Mouse (Mus musculus) hindbrain, postnatal 0 days (tissue): ENCODE data around the gene Ahdc1. TPM values are rescaled to one million over a fixed set of nuclear protein-coding genes. Genes with fewer than 3 reads are reported as not detected.

Source experiments
- ATAC-seq: fragments of 200-750 bp; cut with Nextera tagmentation; 2 replicates; pipeline ENCODE4 v1.8.0; 2017; ENCODE audit warnings: mild to moderate bottlenecking, moderate TSS enrichment, moderate library complexity
- DNase-seq: peaks from one replicate; pipeline ENCODE4 v3.0.0-alpha.2; 2015; ENCODE audit warnings: low spot score
- H3K27ac ChIP-seq: fragments of 300-500 bp; sonication (generic); 2 replicates; pipeline ENCODE4 v1.5.1; 2014; ENCODE audit warnings: mild to moderate bottlenecking
- H3K27me3 ChIP-seq: fragments of 300-500 bp; sonication (generic); 2 replicates; pipeline ENCODE4 v1.6.1; 2014; ENCODE audit warnings: low read length, mixed read lengths; ENCODE audit not compliant: insufficient read depth
- H3K36me3 ChIP-seq: fragments of 300-500 bp; sonication (generic); 2 replicates; pipeline ENCODE4 v1.6.1; 2014; ENCODE audit warnings: low read length, mixed read lengths; ENCODE audit not compliant: insufficient read depth
- H3K4me1 ChIP-seq: fragments of 300-500 bp; sonication (generic); 2 replicates; pipeline ENCODE4 v1.6.1; 2014; ENCODE audit warnings: antibody characterized with exemption, low read length, mixed read lengths; ENCODE audit not compliant: insufficient read depth
- H3K4me2 ChIP-seq: fragments of 300-500 bp; sonication (generic); 2 replicates; pipeline ENCODE4 v1.6.1; 2014; ENCODE audit warnings: low read depth, mild to moderate bottlenecking, low read length, moderate library complexity, mixed read lengths
- H3K4me3 ChIP-seq: fragments of 300-500 bp; sonication (generic); 2 replicates; pipeline ENCODE4 v1.5.1; 2014; ENCODE audit warnings: low read length
- H3K9ac ChIP-seq: fragments of 300-500 bp; sonication (generic); replicated peaks from 2 replicates; pipeline ENCODE4 v1.6.1; 2014; ENCODE audit warnings: mild to moderate bottlenecking, low read length, moderate library complexity, mixed read lengths
- H3K9me3 ChIP-seq: fragments of 300-500 bp; sonication (generic); 2 replicates; pipeline ENCODE4 v1.6.1; 2016; ENCODE audit warnings: low read length, mixed read lengths
- CTCF ChIP-seq: IDR thresholded peaks from 2 replicates; pipeline ENCODE4 v1.5.1; 2016; ENCODE audit warnings: antibody characterized with exemption, control low read depth, low read depth
- WGBS: fragments of 180-500 bp; shearing (Covaris S2); extraction: QIAGEN DNeasy Blood & Tissue Kit; methylation state at CpG from one replicate; pipeline ENCODE4 v1.1.7; 2014; 5-methylcytosine and 5-hydroxymethylcytosine counted together
- polyA plus RNA-seq: library from polyadenylated mRNA; unstranded; fragments of >200 nt; fragmentation: Nextera tagmentation; extraction: Ambion mirVana; gene quantifications from 2 replicates; pipeline ENCODE4 v1.2.1, GENCODE M21; 2015
- total RNA-seq: library from RNA; depleted of rRNA; stranded (reverse); fragments of >200 nt; gene quantifications from 2 replicates; pipeline ENCODE4 v1.2.3, GENCODE M21; 2014; rRNA removed

Gene Ahdc1
- total and polyA plus RNA-seq, 2 experiments from 2014 or later, result 10.8 to 106 TPM

DNA sequence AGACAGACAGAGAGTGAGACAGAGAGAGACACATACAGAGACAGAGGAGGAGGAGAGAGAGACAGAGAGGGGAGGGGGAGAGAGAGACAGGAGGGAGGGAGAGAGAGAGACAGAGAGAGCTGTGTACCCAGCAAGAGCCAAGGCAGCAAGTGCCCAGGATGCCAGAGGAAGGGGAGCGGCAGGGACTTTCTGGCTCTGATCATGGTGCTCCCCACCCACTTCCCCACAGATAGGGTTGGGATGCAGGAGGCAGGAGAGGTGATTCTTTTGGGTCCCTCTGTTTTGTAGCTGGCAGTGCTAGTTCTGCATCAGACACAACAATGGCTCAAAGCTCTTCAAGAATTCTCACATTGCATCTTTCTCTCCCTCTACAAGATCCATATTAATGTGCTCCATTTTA, 110.4 kb downstream of the Ahdc1 start:
- Histone ChIP-seq H3K4me1 (peaks cover 8% of the 10 kb centered on the region), H3K4me3 (no peak overlapping the region), H3K27me3 (no peaks in the 10 kb centered on the region), H3K9ac (no peak overlapping the region), H3K9me3 (0 out of 2 replicates have a peak, but pooled peaks cover 4% of the 10 kb centered on the region), H3K36me3 (no peaks in the 10 kb centered on the region), H3K27ac (no peak overlapping the region), H3K4me2 (no peak overlapping the region)
- DNase-seq, result no peak
- no peak for ATAC-seq
- WGBS, result 33% methylated on average over 1 of the region's 1 CpGs
- no peak for TF ChIP-seq CTCF

DNA sequence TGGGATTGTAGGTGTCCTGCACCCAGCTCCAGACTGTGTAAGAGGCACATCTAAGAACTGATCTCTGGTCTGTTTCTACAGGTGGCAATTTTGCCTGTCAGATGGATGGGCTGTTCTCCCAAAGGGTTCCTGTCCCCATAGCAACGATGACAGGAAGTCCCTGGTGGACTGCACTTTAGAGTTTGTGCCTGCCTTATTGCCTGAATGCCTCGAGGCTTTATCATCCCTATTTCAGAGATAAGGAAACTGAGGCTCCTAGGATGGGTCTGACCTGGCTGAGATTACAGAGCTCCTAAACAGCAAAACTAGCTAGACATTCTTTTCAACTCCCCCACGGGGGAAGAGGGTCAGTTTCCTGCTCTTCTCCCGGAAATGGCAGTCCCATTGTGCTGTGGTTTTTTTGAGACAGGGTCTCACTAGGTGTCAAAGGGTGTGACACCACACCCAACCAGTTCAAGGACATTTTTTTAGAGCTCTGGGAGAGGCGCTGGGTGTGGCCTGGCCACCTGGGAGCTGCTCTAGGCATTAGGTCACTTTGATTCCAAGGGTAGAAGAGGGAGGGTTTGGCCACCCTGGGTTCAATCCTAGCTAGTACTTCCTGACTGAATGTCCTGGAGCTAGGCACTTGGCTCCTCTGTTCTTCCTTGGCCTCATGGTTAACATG, 111.0 kb downstream of the Ahdc1 start:
- Histone ChIP-seq H3K9ac (no peak overlapping the region), H3K36me3 (no peaks in the 10 kb centered on the region), H3K4me2 (no peak overlapping the region), H3K4me1 (peaks cover 8% of the 10 kb centered on the region), H3K27me3 (no peaks in the 10 kb centered on the region), H3K27ac (no peak overlapping the region), H3K9me3 (0 out of 2 replicates have a peak, but pooled peaks cover 4% of the 10 kb centered on the region), H3K4me3 (no peak overlapping the region)
- no peak for TF ChIP-seq CTCF
- WGBS, result 43% methylated on average over 5 of the region's 5 CpGs
- no peak for ATAC-seq
- no peak for DNase-seq

GRCm38 (mm10) chr4:133127079-133127478, 116.0 kb downstream of the Ahdc1 start:
- no peak overlapping the region for H3K4me3 ChIP-seq
- H3K36me3 ChIP-seq, result no peaks in the 10 kb centered on the region
- ATAC-seq, result no peak
- H3K4me1 ChIP-seq, result peaks cover 17% of the 10 kb centered on the region
- DNase-seq, result no peak
- no peaks in the 10 kb centered on the region for H3K27me3 ChIP-seq
- H3K9me3 ChIP-seq, result 0 out of 2 replicates have a peak, but pooled peaks cover 4% of the 10 kb centered on the region
- no peak overlapping the region for H3K4me2 ChIP-seq
- no peak overlapping the region for H3K9ac ChIP-seq
- WGBS, result 87% methylated on average over 3 of the region's 3 CpGs
- TF ChIP-seq CTCF, result no peak
- H3K27ac ChIP-seq, result no peak overlapping the region

Other genes with a start within 250 kb of the Ahdc1 start
- gene Rpa2, start 242.9 kb upstream of the Ahdc1 start, total RNA-seq, result 30.9 and 31.9 TPM in 2 replicates
- gene Rpa2, start 242.9 kb upstream of the Ahdc1 start, polyA plus RNA-seq, result 37.5 and 42.4 TPM in 2 replicates
- gene Themis2, start 214.9 kb upstream of the Ahdc1 start, total RNA-seq, result 0.78 and 0.79 TPM in 2 replicates
- gene Themis2, start 214.9 kb upstream of the Ahdc1 start, polyA plus RNA-seq, result 0.28 and 0.35 TPM in 2 replicates
- gene Ppp1r8, start 168.1 kb upstream of the Ahdc1 start, total RNA-seq, result 47.3 and 55.8 TPM in 2 replicates
- 41.5 and 42.8 TPM in 2 replicates for gene Ppp1r8, start 168.1 kb upstream of the Ahdc1 start, polyA plus RNA-seq
- 107 TPM in 2 replicates for gene Stx12, start 126.8 kb upstream of the Ahdc1 start, total RNA-seq
- 136 and 137 TPM in 2 replicates for gene Stx12, start 126.8 kb upstream of the Ahdc1 start, polyA plus RNA-seq
- 17.3 and 18.4 TPM in 2 replicates for gene Fam76a, start 88.7 kb upstream of the Ahdc1 start, total RNA-seq
- gene Fam76a, start 88.7 kb upstream of the Ahdc1 start, polyA plus RNA-seq, result 28.3 and 34.5 TPM in 2 replicates
- 0.07 and 0.73 TPM in 2 replicates for gene Fgr, start 37.2 kb upstream of the Ahdc1 start, total RNA-seq
- gene Fgr, start 37.2 kb upstream of the Ahdc1 start, polyA plus RNA-seq, result 0.19 and 0.39 TPM in 2 replicates
- 14.1 and 14.7 TPM in 2 replicates for gene Wasf2, start 119.2 kb downstream of the Ahdc1 start, total RNA-seq
- gene Wasf2, start 119.2 kb downstream of the Ahdc1 start, polyA plus RNA-seq, result 27.5 and 32.3 TPM in 2 replicates
- gene Cd164l2, start 200.9 kb downstream of the Ahdc1 start, total RNA-seq, result 6.2 and 6.9 TPM in 2 replicates
- 9.6 and 11.9 TPM in 2 replicates for gene Cd164l2, start 200.9 kb downstream of the Ahdc1 start, polyA plus RNA-seq
- gene Gpr3, start 201.3 kb downstream of the Ahdc1 start, total RNA-seq, result 7.0 and 7.3 TPM in 2 replicates
- 4.5 and 5.5 TPM in 2 replicates for gene Gpr3, start 201.3 kb downstream of the Ahdc1 start, polyA plus RNA-seq
- 7.2 and 11.7 TPM in 2 replicates for gene Map3k6, start 229.6 kb downstream of the Ahdc1 start, total RNA-seq
- 4.7 and 5.8 TPM in 2 replicates for gene Map3k6, start 229.6 kb downstream of the Ahdc1 start, polyA plus RNA-seq